Mouse (Mus musculus) liver, embryonic 18 days (tissue): Measurements from ENCODE around the gene Rhox4a2. TPM values are rescaled to one million over a fixed set of nuclear protein-coding genes. Genes with fewer than 3 reads are reported as not detected.

Source experiments
- polyA plus RNA-seq: library from polyadenylated mRNA; depleted of rRNA; stranded (reverse); fragments of >200 nt; gene quantifications from 2 replicates; pipeline ENCODE4 v1.2.3, GENCODE M21; 2012; rRNA removed

Gene Rhox4a2
- polyA plus RNA-seq: not detected in 2 replicates

DNA sequence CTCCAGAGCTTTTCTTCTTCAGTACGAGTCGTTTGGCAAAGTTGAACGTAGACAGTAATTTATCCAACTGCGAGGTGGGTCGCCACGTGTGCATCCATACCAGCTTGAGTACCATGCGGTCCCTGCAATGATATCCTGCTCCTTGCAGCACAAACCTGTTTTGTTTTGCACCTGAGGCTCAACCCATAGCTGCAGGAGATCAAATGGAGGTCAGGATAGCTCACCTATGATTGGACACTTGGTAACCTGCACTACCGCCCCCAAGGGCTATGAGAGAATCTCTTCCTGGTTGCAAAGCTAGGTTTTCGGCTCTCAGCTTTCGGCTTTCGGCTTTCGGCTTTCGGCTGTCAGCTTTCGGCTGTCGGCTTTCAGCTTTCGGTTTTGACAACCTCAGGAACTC lies at the start of gene Rhox4a2:
Gene Rhox4a2, plus strand, starts transcription at position 301 of the 400 bp plus-strand sequence.

GRCm38 (mm10) chrX:37379728-37380127 lies 10.9 kb upstream of the Rhox4a2 start, which contains the start of gene Rhox3a2:
TSS of gene Rhox3a2 (plus strand) at chrX:37380028.

GRCm38 (mm10) chrX:37411767-37412166 lies 21.1 kb downstream of the Rhox4a2 start, which contains the start of gene Rhox2b:
TSS of gene Rhox2b (plus strand) at chrX:37412067.

GRCm38 (mm10) chrX:37432194-37432593 lies 41.5 kb downstream of the Rhox4a2 start, which contains the start of gene Rhox4b:
TSS of gene Rhox4b (plus strand) at chrX:37432494.

Other genes starting within 250 kb of the Rhox4a2 start
- gene Akap14, start 222.0 kb upstream of the Rhox4a2 start, polyA plus RNA-seq: not detected in 2 replicates
- gene Ndufa1, start 199.7 kb upstream of the Rhox4a2 start, polyA plus RNA-seq: 243 and 254 TPM in 2 replicates
- gene Rnf113a1, start 199.6 kb upstream of the Rhox4a2 start, polyA plus RNA-seq: 1.6 and 1.9 TPM in 2 replicates
- not detected in 2 replicates for gene Gm9, start 179.8 kb upstream of the Rhox4a2 start, polyA plus RNA-seq
- not detected in 2 replicates for gene Rhox1, start 168.6 kb upstream of the Rhox4a2 start, polyA plus RNA-seq
- not detected in 2 replicates for gene Rhox2a, start 145.9 kb upstream of the Rhox4a2 start, polyA plus RNA-seq
- not detected in 2 replicates for gene Rhox3a, start 140.9 kb upstream of the Rhox4a2 start, polyA plus RNA-seq
- not detected in 2 replicates for gene Rhox4a, start 125.5 kb upstream of the Rhox4a2 start, polyA plus RNA-seq
- gene Rhox3a2, start 10.8 kb upstream of the Rhox4a2 start, polyA plus RNA-seq: not detected in 2 replicates
- gene Rhox2b, start 21.2 kb downstream of the Rhox4a2 start, polyA plus RNA-seq: not detected in 2 replicates
- gene Rhox4b, start 41.6 kb downstream of the Rhox4a2 start, polyA plus RNA-seq: not detected in 2 replicates
- gene Rhox2c, start 62.8 kb downstream of the Rhox4a2 start, polyA plus RNA-seq: not detected in 2 replicates
- gene Rhox3c, start 67.7 kb downstream of the Rhox4a2 start, polyA plus RNA-seq: not detected in 2 replicates
- gene Rhox4c, start 89.5 kb downstream of the Rhox4a2 start, polyA plus RNA-seq: not detected in 2 replicates
- gene Rhox2d, start 102.6 kb downstream of the Rhox4a2 start, polyA plus RNA-seq: not detected in 2 replicates
- gene Rhox4d, start 123.5 kb downstream of the Rhox4a2 start, polyA plus RNA-seq: not detected in 2 replicates
- not detected in 2 replicates for gene Rhox2e, start 139.6 kb downstream of the Rhox4a2 start, polyA plus RNA-seq
- gene Rhox3e, start 151.2 kb downstream of the Rhox4a2 start, polyA plus RNA-seq: not detected in 2 replicates
- gene Rhox4e, start 166.6 kb downstream of the Rhox4a2 start, polyA plus RNA-seq: not detected in 2 replicates
- gene Rhox2f, start 180.6 kb downstream of the Rhox4a2 start, polyA plus RNA-seq: not detected in 2 replicates
- not detected in 2 replicates for gene Rhox3f, start 190.1 kb downstream of the Rhox4a2 start, polyA plus RNA-seq
- gene Rhox4f, start 216.9 kb downstream of the Rhox4a2 start, polyA plus RNA-seq: not detected in 2 replicates
- gene Rhox3g, start 237.8 kb downstream of the Rhox4a2 start, polyA plus RNA-seq: not detected in 2 replicates